Mouse (Mus musculus) neural tube, embryonic 10.5 days (tissue): Measurements from ENCODE around the gene Plg.

ENCODE experiments used
- DNase-seq: peaks from one replicate; pipeline ENCODE4 v3.0.0-alpha.2; 2017; ENCODE audit warnings: low spot score; ENCODE audit errors: extremely low spot score

The Plg gene

DNA sequence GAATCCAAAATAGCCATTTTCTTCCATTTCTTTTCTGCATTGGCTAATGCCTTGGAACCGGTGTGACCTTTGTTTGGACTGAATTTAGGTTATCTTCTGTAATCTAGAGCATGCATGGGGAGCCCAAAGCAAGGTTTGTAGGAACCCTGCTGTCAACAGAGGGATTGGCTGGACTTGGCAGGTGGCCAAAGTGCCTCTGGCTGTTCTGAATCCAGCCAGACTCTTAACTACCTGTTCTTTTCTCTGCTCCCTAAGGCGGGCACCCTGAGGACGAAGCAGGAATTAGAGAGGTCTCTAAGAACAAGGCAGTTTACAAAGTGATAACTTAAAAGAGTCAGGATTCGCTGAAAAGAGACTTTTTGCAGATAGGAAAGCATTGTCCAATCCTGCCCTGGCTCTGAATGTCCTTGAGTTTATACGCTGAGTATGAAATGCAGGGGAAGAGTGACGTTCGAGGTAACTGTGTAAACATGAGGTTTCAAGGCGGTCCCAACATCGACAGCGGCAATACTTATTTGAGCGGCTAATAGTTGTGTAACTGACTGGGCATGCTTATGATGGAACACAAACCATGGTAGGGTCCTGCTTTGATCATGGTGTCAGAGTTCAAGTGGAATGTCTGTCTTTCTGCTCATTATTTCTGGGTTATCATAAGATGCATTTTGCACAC, 74.6 kb downstream of the Plg start:
- no peak for DNase-seq

DNA sequence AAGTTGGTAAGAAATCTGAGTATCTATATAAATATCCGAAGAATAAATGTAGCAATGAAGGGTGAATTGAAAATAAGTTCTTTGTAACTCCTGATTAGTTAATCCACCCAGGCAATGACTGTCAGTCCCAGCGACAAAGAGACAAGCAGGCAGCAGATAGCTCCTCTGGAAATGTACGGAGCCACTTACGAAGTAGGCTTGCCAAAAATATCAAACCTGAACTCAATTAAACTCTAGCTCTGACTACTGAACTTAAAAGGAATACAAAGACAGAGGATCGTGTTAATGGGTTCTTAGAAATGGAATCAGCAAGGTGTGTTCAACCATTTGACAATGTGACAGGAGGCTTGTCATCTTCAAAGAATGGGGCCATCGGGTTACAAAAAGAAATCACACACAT, 75.3 kb downstream of the Plg start:
- DNase-seq, result no peak

GRCm38 (mm10) chr17:12455143-12455790, 76.9 kb downstream of the Plg start:
- DNase-seq, result no peak

DNA sequence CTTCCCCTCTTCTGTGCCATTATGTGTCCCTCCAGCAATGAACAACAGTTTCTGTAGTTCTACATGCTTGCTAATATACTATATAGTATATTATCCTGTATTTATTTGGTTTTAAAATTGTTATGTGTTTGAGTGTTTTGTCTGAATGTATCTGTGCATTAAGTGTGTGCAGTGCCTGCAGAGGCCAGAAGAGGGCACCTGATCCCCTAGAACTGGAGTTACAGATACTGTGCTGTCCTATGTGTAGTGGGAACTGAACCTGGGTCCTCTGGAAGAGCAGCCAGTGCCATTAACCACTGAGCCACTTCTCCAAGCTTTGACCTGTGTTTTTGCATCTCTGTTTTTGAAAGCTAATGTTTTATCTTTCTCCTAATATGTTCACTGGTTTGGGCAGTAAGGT, 82.8 kb downstream of the Plg start:
- DNase-seq, result no peak

- DNase-seq, result no peak
Observed at GRCm38 (mm10) chr17:12466501-12467000, 88.1 kb downstream of the Plg start.

GRCm38 (mm10) chr17:12467642-12468041, 89.2 kb downstream of the Plg start:
- DNase-seq, result no peak

- no peak for DNase-seq
Observed at GRCm38 (mm10) chr17:12468745-12469144, 90.3 kb downstream of the Plg start.
